Mouse (Mus musculus): ENCODE measurements at regions not wholly inside any gene's neighbourhood (a gene's known extent, or its start where the extent isn't known, plus 50 kb on each side); places are given as distances from the start of the nearest gene placed in this dataset.

- no peaks in the 10 kb centered on the region for H3K36me3 ChIP-seq (ENCODE audit: insufficient read depth, low read length)
- no peaks in the 10 kb centered on the region for H3K4me1 ChIP-seq (replicated peaks; ENCODE audit: low read depth, low read length)
- H3K9me3 ChIP-seq (ENCODE audit: low read length), result no peaks in the 10 kb centered on the region
- H3K4me3 ChIP-seq (replicated peaks; ENCODE audit: low read length), result no peak overlapping the region
- TF ChIP-seq CTCF (conservative IDR thresholded peaks at IDR 0.05; ENCODE audit: low read length) (no peak), NANOG (IDR thresholded peaks at IDR 0.05; ENCODE audit: borderline replicate concordance, low read length) (no peak), POU5F1 (IDR thresholded peaks at IDR 0.05; ENCODE audit: borderline replicate concordance, low read length) (no peak)
- no peaks in the 10 kb centered on the region; the same call in 1 of the 2 replicates for H3K27me3 ChIP-seq (ENCODE audit: insufficient read depth, low read length)
These were observed 145.1 kb downstream of the 4930564D02Rik start for GRCm38 (mm10) chr3:105211726-105212125.

DNA sequence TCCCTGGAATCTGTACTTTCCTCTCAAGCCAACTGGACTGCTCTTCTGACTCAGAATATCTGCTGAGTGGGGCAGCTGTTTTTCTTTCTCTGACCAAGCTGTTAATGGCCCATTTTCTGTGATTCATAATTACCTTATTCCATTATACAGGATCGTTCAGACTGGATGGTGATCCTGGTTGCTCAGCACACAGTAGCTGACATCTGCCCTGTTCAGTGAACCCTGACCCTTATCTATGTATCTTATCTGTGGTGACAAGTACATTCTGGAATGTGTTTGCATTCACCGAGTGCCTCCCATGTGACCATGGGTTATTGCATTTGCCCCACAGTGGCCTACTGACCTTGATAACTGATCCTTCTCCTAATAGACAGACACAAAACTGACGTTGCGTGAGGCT is 148.2 kb downstream of the 4930564D02Rik start:
- no peaks in the 10 kb centered on the region; the same call in 1 of the 2 replicates for H3K27me3 ChIP-seq (ENCODE audit: insufficient read depth, low read length)
- H3K4me3 ChIP-seq (replicated peaks; ENCODE audit: low read length), result no peak overlapping the region
- no peaks in the 10 kb centered on the region for H3K4me1 ChIP-seq (replicated peaks; ENCODE audit: low read depth, low read length)
- TF ChIP-seq NANOG (IDR thresholded peaks at IDR 0.05; ENCODE audit: borderline replicate concordance, low read length) (no peak), CTCF (conservative IDR thresholded peaks at IDR 0.05; ENCODE audit: low read length) (no peak), POU5F1 (IDR thresholded peaks at IDR 0.05; ENCODE audit: borderline replicate concordance, low read length) (no peak)
- H3K9me3 ChIP-seq (ENCODE audit: low read length), result no peaks in the 10 kb centered on the region
- no peaks in the 10 kb centered on the region for H3K36me3 ChIP-seq (ENCODE audit: insufficient read depth, low read length)

GRCm38 (mm10) chr3:105215729-105216128 is 149.1 kb downstream of the 4930564D02Rik start:
- Histone ChIP-seq H3K4me3 (replicated peaks; ENCODE audit: low read length) (no peak overlapping the region), H3K27me3 (ENCODE audit: insufficient read depth, low read length) (no peaks in the 10 kb centered on the region; the same call in 1 of the 2 replicates), H3K9me3 (ENCODE audit: low read length) (no peaks in the 10 kb centered on the region), H3K36me3 (ENCODE audit: insufficient read depth, low read length) (no peaks in the 10 kb centered on the region), H3K4me1 (replicated peaks; ENCODE audit: low read depth, low read length) (no peaks in the 10 kb centered on the region)
- no peak for TF ChIP-seq NANOG (IDR thresholded peaks at IDR 0.05; ENCODE audit: borderline replicate concordance, low read length)

GRCm38 (mm10) chr3:105219630-105220029 is 153.0 kb downstream of the 4930564D02Rik start:
- Histone ChIP-seq H3K36me3 (ENCODE audit: insufficient read depth, low read length) (no peaks in the 10 kb centered on the region), H3K4me3 (replicated peaks; ENCODE audit: low read length) (no peak overlapping the region), H3K27me3 (ENCODE audit: insufficient read depth, low read length) (no peaks in the 10 kb centered on the region; the same call in 1 of the 2 replicates), H3K9me3 (ENCODE audit: low read length) (no peaks in the 10 kb centered on the region), H3K4me1 (replicated peaks; ENCODE audit: low read depth, low read length) (no peaks in the 10 kb centered on the region)
- TF ChIP-seq POU5F1 (IDR thresholded peaks at IDR 0.05; ENCODE audit: borderline replicate concordance, low read length), result no peak
- no peak for TF ChIP-seq NANOG (IDR thresholded peaks at IDR 0.05; ENCODE audit: borderline replicate concordance, low read length)

GRCm38 (mm10) chr3:105220641-105221040 is 154.0 kb downstream of the 4930564D02Rik start:
- no peaks in the 10 kb centered on the region for H3K36me3 ChIP-seq (ENCODE audit: insufficient read depth, low read length)
- no peaks in the 10 kb centered on the region for H3K9me3 ChIP-seq (ENCODE audit: low read length)
- no peak overlapping the region for H3K4me3 ChIP-seq (replicated peaks; ENCODE audit: low read length)
- H3K4me1 ChIP-seq (replicated peaks; ENCODE audit: low read depth, low read length), result no peaks in the 10 kb centered on the region
- peaks cover 3% of the 10 kb centered on the region; the same call in 1 of the 2 replicates for H3K27me3 ChIP-seq (ENCODE audit: insufficient read depth, low read length)
- TF ChIP-seq POU5F1 (IDR thresholded peaks at IDR 0.05; ENCODE audit: borderline replicate concordance, low read length) (no peak), NANOG (IDR thresholded peaks at IDR 0.05; ENCODE audit: borderline replicate concordance, low read length) (no peak), CTCF (conservative IDR thresholded peaks at IDR 0.05; ENCODE audit: low read length) (no peak)

DNA sequence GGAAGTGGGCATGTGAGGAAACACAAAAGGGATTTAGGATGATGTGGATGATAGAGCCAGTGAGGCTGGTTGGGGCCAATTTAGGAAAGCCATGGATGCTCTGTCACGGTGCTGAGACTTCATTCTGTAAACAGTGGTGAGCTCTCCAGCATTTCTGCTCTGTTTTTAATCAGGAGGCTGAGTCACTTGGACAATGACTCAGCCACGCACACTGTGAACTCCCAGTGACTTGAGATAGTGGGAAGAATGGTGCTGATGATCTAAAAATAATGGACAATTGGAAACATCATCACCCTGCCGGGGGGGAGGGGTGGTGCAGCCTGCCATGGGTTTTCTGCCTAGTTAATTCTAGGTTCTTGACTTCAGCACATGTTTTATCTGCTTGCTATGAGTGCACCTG is 156.3 kb downstream of the 4930564D02Rik start:
- no peak overlapping the region for H3K4me3 ChIP-seq (replicated peaks; ENCODE audit: low read length)
- H3K4me1 ChIP-seq (replicated peaks; ENCODE audit: low read depth, low read length), result no peaks in the 10 kb centered on the region
- no peak for TF ChIP-seq NANOG (IDR thresholded peaks at IDR 0.05; ENCODE audit: borderline replicate concordance, low read length)
- TF ChIP-seq POU5F1 (IDR thresholded peaks at IDR 0.05; ENCODE audit: borderline replicate concordance, low read length), result no peak
- no peak for TF ChIP-seq CTCF (conservative IDR thresholded peaks at IDR 0.05; ENCODE audit: low read length)
- peaks cover 3% of the 10 kb centered on the region; the same call in 1 of the 2 replicates for H3K27me3 ChIP-seq (ENCODE audit: insufficient read depth, low read length)
- no peaks in the 10 kb centered on the region for H3K36me3 ChIP-seq (ENCODE audit: insufficient read depth, low read length)
- H3K9me3 ChIP-seq (ENCODE audit: low read length), result no peaks in the 10 kb centered on the region

DNA sequence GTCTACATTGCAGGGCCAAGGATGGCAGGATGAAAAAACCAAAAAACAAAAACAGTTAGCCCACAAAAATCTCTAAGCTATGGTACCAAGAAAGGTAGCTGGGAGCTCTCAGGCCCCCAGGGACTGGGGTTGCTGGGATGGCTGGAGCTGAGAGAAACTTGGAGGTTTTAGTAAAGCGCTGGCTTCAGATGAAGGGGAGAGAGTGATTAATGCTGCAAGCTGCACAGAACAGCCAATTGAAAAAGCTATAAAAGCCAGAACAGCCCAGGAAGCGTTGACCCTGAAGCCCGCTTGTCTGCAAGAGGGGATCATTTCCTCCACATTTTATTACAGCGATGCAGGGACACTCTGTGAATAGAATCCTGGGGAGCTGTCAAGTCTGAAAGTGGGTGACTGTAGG is 157.0 kb downstream of the 4930564D02Rik start:
- Histone ChIP-seq H3K4me3 (replicated peaks; ENCODE audit: low read length) (no peak overlapping the region), H3K27me3 (ENCODE audit: insufficient read depth, low read length) (peaks cover 3% of the 10 kb centered on the region; the same call in 1 of the 2 replicates), H3K36me3 (ENCODE audit: insufficient read depth, low read length) (no peaks in the 10 kb centered on the region), H3K4me1 (replicated peaks; ENCODE audit: low read depth, low read length) (no peaks in the 10 kb centered on the region), H3K9me3 (ENCODE audit: low read length) (no peaks in the 10 kb centered on the region)
- TF ChIP-seq NANOG (IDR thresholded peaks at IDR 0.05; ENCODE audit: borderline replicate concordance, low read length), result no peak

GRCm38 (mm10) chr3:105227551-105227950 is 160.9 kb downstream of the 4930564D02Rik start:
- Histone ChIP-seq H3K4me1 (replicated peaks; ENCODE audit: low read depth, low read length) (no peaks in the 10 kb centered on the region), H3K9me3 (ENCODE audit: low read length) (no peaks in the 10 kb centered on the region), H3K27me3 (ENCODE audit: insufficient read depth, low read length) (peaks cover 3% of the 10 kb centered on the region; the same call in 1 of the 2 replicates), H3K4me3 (replicated peaks; ENCODE audit: low read length) (no peak overlapping the region), H3K36me3 (ENCODE audit: insufficient read depth, low read length) (no peaks in the 10 kb centered on the region)
- TF ChIP-seq CTCF (conservative IDR thresholded peaks at IDR 0.05; ENCODE audit: low read length), result no peak

GRCm38 (mm10) chr3:105228401-105228800 is 161.8 kb downstream of the 4930564D02Rik start:
- no peaks in the 10 kb centered on the region for H3K4me1 ChIP-seq (replicated peaks; ENCODE audit: low read depth, low read length)
- no peaks in the 10 kb centered on the region for H3K9me3 ChIP-seq (ENCODE audit: low read length)
- H3K36me3 ChIP-seq (ENCODE audit: insufficient read depth, low read length), result no peaks in the 10 kb centered on the region
- no peak overlapping the region for H3K4me3 ChIP-seq (replicated peaks; ENCODE audit: low read length)
- peaks cover 3% of the 10 kb centered on the region; the same call in 1 of the 2 replicates for H3K27me3 ChIP-seq (ENCODE audit: insufficient read depth, low read length)
- TF ChIP-seq NANOG (IDR thresholded peaks at IDR 0.05; ENCODE audit: borderline replicate concordance, low read length), result no peak
- no peak for TF ChIP-seq CTCF (conservative IDR thresholded peaks at IDR 0.05; ENCODE audit: low read length)
